Mouse (Mus musculus) testis, adult 2 months (tissue): ENCODE data around the gene Cyp2f2.

Experiments used
- CTCF ChIP-seq: fragments of 200-500 bp; IDR thresholded peaks from 2 replicates; pipeline ENCODE4 v1.5.1; 2012; ENCODE audit warnings: low read depth, mild to moderate bottlenecking, inconsistent platforms, low read length, moderate library complexity; ENCODE audit not compliant: control insufficient read depth, insufficient read depth, insufficient replicate concordance
- POLR2A ChIP-seq: fragments of 200-500 bp; IDR thresholded peaks from 2 replicates; pipeline ENCODE4 v1.6.1; 2012; ENCODE audit warnings: low read depth, mild to moderate bottlenecking, inconsistent platforms, low read length, moderate library complexity; ENCODE audit not compliant: control insufficient read depth

DNA sequence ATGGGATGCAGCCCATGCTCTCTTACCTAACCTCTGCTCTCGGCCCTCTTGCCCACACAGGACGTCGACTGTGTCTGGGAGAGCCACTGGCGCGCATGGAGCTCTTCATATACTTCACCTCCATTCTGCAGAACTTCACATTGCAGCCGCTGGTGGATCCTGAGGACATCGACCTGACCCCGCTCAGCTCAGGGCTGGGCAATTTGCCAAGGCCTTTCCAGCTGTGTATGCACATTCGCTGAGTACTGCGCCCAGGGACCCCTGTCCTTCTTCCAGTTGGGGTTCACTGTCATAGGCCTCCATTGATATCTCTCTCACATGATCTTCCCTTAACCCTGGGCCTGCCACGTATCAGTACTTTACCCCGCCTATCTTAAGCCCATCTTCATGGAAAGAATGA is 13.4 kb downstream of the Cyp2f2 start:
- TF ChIP-seq POLR2A (no peak), CTCF (no peak)
